Comparison of ENCODE assay signal across 16 mouse cellular contexts in the genomic region with DNA sequence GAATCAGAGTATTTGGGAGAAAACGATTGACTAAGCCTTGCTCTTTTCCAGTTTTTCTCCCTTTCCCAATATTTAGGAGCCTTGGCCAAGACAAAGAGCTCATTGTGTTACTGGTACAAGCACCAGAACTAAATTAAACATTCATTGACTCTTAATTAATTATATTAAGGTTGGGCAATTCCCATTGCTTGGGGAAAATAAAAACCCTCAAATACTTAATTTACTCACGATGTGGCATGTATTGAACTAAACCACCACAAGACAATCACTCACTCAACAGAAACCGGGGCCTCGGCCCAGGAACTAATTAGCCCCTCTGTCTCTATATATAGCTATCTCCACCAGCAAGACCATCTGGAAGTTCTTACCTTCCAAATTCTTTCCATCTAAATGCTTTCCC.
"Had no signal": no experiment of that assay in that cellular context is flagged by ENCODE, and none has a peak within 500 bp of the region (broad histone marks: within the 10 kb centered on the region; RNA-seq: fewer than 3 reads in every experiment).

No protein-coding gene starts in this region.

- H3K9me3 ChIP-seq: lung, embryonic 15.5 days; midbrain, embryonic 13.5 days; midbrain, embryonic 15.5 days; neural tube, embryonic 12.5 days; stomach, embryonic 15.5 days had no signal

- H3K4me3 ChIP-seq: lung, embryonic 15.5 days; midbrain, embryonic 13.5 days; midbrain, embryonic 15.5 days; neural tube, embryonic 12.5 days; stomach, embryonic 15.5 days had no signal

- H3K4me2 ChIP-seq: lung, embryonic 15.5 days; midbrain, embryonic 11.5 days; midbrain, embryonic 13.5 days; midbrain, embryonic 15.5 days; neural tube, embryonic 12.5 days; stomach, embryonic 15.5 days had no signal

- H3K9ac ChIP-seq: liver, postnatal 0 days; lung, embryonic 15.5 days; midbrain, embryonic 13.5 days; midbrain, embryonic 15.5 days; neural tube, embryonic 12.5 days; stomach, embryonic 15.5 days had no signal

- H3K36me3 ChIP-seq: lung, embryonic 15.5 days; midbrain, embryonic 13.5 days; midbrain, embryonic 15.5 days; neural tube, embryonic 12.5 days; stomach, embryonic 15.5 days had no signal

- H3K27ac ChIP-seq: lung, embryonic 15.5 days; midbrain, embryonic 13.5 days; midbrain, embryonic 15.5 days; neural tube, embryonic 12.5 days; stomach, embryonic 15.5 days; stomach, postnatal 0 days had no signal

- H3K27me3 ChIP-seq: lung, embryonic 15.5 days; neural tube, embryonic 12.5 days; stomach, embryonic 15.5 days had no signal

- ATAC-seq: liver, postnatal 0 days; lung, postnatal 0 days; midbrain, embryonic 13.5 days; midbrain, embryonic 15.5 days had no signal

- DNase-seq: liver, postnatal 0 days; lung, adult 2 months; lung, postnatal 14 days; lung, postnatal 4 days; right cerebral cortex, postnatal 14 days; thymus, adult 2 months; thymus, postnatal 25 days; thymus, postnatal 4 days had no signal

- H3K4me1 ChIP-seq: lung, embryonic 15.5 days; midbrain, embryonic 13.5 days; midbrain, embryonic 15.5 days; neural tube, embryonic 12.5 days; stomach, embryonic 15.5 days had no signal
